Mouse (Mus musculus): Measurements from ENCODE around the gene Mrpl58. TPM values are rescaled to one million over a fixed set of nuclear protein-coding genes. Genes with fewer than 3 reads are reported as not detected.

Gene Mrpl58
- polyA plus RNA-seq (2014; fragmentation: Illumina TruSeq; extraction: RNeasy Lipid Tissue Mini Kit (QIAGEN cat#74804); ENCODE audit: low read depth, low replicate concordance) = 22.2 TPM

DNA sequence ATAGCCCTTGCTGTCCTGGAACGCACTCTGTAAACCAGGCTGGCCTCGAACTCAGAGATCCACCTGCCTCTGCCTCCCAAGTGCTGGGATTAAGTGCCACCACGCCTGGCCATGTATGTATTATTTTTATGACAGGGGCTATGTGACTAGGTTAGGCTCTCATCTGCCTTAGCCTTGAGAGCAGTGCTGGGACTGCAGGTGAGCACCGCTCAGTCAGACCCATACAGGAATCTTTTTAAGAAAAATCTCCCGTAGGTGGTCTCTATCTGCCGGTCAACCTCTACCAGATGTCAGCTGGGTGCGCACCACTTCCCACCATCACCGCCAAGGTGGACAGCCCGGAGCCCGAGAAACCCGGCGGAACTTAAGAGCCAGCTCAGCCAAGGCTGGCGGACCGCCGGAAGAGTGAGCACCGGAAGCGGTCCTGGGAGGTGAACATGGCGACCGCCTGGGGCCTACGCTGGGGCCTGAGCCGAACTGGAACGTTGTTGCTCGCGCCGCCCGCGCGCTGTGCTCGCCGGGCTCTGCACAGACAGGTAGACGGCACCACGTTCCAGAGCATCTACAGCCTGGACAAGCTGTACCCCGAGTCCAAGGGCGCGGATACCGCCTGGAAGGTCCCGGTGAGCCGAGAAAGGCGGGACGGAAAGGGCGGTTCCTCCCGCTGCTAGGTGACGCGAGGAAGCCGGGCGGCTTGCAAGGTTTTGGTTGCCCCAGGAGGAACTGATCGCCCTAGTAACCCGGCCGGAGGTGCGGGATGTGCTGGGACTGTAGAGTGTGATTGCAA, at the start of gene Mrpl58:
Gene Mrpl58 (plus strand): TSS at position 415 of the 787 bp plus-strand sequence.

DNA sequence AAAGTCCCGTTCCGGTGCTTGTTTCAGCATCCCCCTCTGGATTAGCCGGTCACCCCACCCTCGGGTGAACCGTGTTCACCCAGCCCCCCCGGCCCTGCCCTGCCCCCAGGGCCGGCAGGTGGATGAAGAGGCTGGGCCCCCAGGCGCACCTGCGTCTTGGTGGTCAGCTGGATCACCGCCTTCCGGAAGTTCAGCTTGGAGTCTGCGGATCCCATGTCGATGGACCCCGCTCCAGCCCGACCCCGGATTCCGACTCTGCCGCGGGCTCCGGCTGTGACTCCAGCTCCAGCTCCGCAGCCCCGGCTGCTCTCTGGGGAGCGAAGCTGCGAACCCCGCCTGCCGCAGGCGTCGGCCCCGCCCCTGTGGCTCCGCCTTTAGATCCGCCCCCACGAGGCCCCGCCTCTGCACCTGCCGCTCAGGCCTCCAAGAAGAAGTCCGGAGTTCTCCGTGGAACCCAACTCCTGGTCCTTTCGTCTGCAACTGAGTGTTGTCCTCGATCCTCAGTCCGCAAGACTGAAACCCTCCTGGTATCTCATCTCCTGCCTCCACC, 36.1 kb upstream of the Mrpl58 start, which contains the start of gene Hid1:
Gene Hid1 (minus strand): TSS at position 362 of the 550 bp plus-strand sequence.

GRCm38 (mm10) chr11:115381743-115382539, 21.6 kb upstream of the Mrpl58 start, which contains the start of gene Cdr2l:
TSS of gene Cdr2l (plus strand) at chr11:115381916.

DNA sequence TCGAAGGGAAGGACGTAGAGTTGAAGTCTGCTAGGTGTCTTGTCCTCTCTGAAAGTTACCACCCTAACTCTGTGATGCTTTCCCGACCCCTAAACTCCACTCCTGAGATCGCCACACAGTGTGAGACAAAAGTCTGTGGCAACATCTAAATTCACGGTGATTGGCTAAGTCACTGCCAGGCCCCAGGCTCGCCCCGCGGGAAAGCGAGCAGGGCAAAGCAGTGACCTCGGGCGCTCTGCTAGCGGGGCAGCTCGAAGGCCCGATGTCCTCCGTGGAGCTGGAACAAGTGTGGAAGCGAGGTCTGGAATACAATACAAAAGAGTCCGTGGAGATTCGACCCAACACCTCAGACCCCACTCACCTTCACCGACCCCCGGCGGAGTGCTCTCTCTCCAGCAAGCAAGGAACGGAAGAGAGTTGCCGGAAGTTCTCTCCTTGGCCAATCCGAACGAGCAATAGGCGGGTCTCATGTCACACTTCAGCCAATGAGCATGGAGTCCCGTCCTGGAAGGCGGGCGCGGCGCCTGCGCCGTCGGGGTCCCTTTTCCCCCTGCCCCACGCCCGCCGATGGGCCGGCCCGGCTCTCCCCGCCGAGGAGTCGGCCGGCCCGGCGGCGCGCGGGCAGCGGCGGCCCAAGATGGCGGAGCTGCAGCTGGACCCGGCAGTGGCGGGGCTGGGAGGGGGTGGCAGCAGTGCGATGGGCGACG, 16.1 kb downstream of the Mrpl58 start, which contains the start of the genes Atp5h and Kctd2:
Gene Atp5h (minus strand): TSS at position 432 of the 707 bp plus-strand sequence.
Gene Kctd2 (plus strand): TSS at position 598 of the 707 bp plus-strand sequence.

GRCm38 (mm10) chr11:115439906-115440595, 36.5 kb downstream of the Mrpl58 start, which contains the start of gene Trim80:
TSS of gene Trim80 (plus strand) at chr11:115440545.

Other genes starting within 250 kb of the Mrpl58 start
- 34.2 TPM for gene Slc9a3r1, start 240.4 kb upstream of the Mrpl58 start, polyA plus RNA-seq (2014; fragmentation: Illumina TruSeq; extraction: RNeasy Lipid Tissue Mini Kit (QIAGEN cat#74804); ENCODE audit: low read depth, low replicate concordance)
- gene Tmem104, start 216.3 kb upstream of the Mrpl58 start, polyA plus RNA-seq (2014; fragmentation: Illumina TruSeq; extraction: RNeasy Lipid Tissue Mini Kit (QIAGEN cat#74804); ENCODE audit: low read depth, low replicate concordance) = 0.37 TPM
- gene Nat9, start 215.9 kb upstream of the Mrpl58 start, polyA plus RNA-seq (2014; fragmentation: Illumina TruSeq; extraction: RNeasy Lipid Tissue Mini Kit (QIAGEN cat#74804); ENCODE audit: low read depth, low replicate concordance) = 5.9 TPM
- not detected for gene Grin2c, start 136.5 kb upstream of the Mrpl58 start, polyA plus RNA-seq (2014; fragmentation: Illumina TruSeq; extraction: RNeasy Lipid Tissue Mini Kit (QIAGEN cat#74804); ENCODE audit: low read depth, low replicate concordance)
- 3.3 TPM for gene Fdxr, start 126.7 kb upstream of the Mrpl58 start, polyA plus RNA-seq (2014; fragmentation: Illumina TruSeq; extraction: RNeasy Lipid Tissue Mini Kit (QIAGEN cat#74804); ENCODE audit: low read depth, low replicate concordance)
- 31.3 TPM for gene Fads6, start 106.1 kb upstream of the Mrpl58 start, polyA plus RNA-seq (2014; fragmentation: Illumina TruSeq; extraction: RNeasy Lipid Tissue Mini Kit (QIAGEN cat#74804); ENCODE audit: low read depth, low replicate concordance)
- not detected for gene Otop2, start 96.6 kb upstream of the Mrpl58 start, polyA plus RNA-seq (2014; fragmentation: Illumina TruSeq; extraction: RNeasy Lipid Tissue Mini Kit (QIAGEN cat#74804); ENCODE audit: low read depth, low replicate concordance)
- 0.11 TPM for gene Ush1g, start 81.7 kb upstream of the Mrpl58 start, polyA plus RNA-seq (2014; fragmentation: Illumina TruSeq; extraction: RNeasy Lipid Tissue Mini Kit (QIAGEN cat#74804); ENCODE audit: low read depth, low replicate concordance)
- not detected for gene Otop3, start 69.0 kb upstream of the Mrpl58 start, polyA plus RNA-seq (2014; fragmentation: Illumina TruSeq; extraction: RNeasy Lipid Tissue Mini Kit (QIAGEN cat#74804); ENCODE audit: low read depth, low replicate concordance)
- not detected for gene Hid1, start 36.0 kb upstream of the Mrpl58 start, polyA plus RNA-seq (2014; fragmentation: Illumina TruSeq; extraction: RNeasy Lipid Tissue Mini Kit (QIAGEN cat#74804); ENCODE audit: low read depth, low replicate concordance)
- 0.19 TPM for gene Cdr2l, start 21.8 kb upstream of the Mrpl58 start, polyA plus RNA-seq (2014; fragmentation: Illumina TruSeq; extraction: RNeasy Lipid Tissue Mini Kit (QIAGEN cat#74804); ENCODE audit: low read depth, low replicate concordance)
- gene Atp5h, start 16.2 kb downstream of the Mrpl58 start, polyA plus RNA-seq (2014; fragmentation: Illumina TruSeq; extraction: RNeasy Lipid Tissue Mini Kit (QIAGEN cat#74804); ENCODE audit: low read depth, low replicate concordance) = 552 TPM
- gene Kctd2, start 16.4 kb downstream of the Mrpl58 start, polyA plus RNA-seq (2014; fragmentation: Illumina TruSeq; extraction: RNeasy Lipid Tissue Mini Kit (QIAGEN cat#74804); ENCODE audit: low read depth, low replicate concordance) = 12.5 TPM
- gene Trim80, start 36.8 kb downstream of the Mrpl58 start, polyA plus RNA-seq (2014; fragmentation: Illumina TruSeq; extraction: RNeasy Lipid Tissue Mini Kit (QIAGEN cat#74804); ENCODE audit: low read depth, low replicate concordance) = not detected
- gene Slc16a5, start 58.7 kb downstream of the Mrpl58 start, polyA plus RNA-seq (2014; fragmentation: Illumina TruSeq; extraction: RNeasy Lipid Tissue Mini Kit (QIAGEN cat#74804); ENCODE audit: low read depth, low replicate concordance) = 11.9 TPM
- gene Armc7, start 71.9 kb downstream of the Mrpl58 start, polyA plus RNA-seq (2014; fragmentation: Illumina TruSeq; extraction: RNeasy Lipid Tissue Mini Kit (QIAGEN cat#74804); ENCODE audit: low read depth, low replicate concordance) = 0.66 TPM
- 1.8 TPM for gene Nt5c, start 88.1 kb downstream of the Mrpl58 start, polyA plus RNA-seq (2014; fragmentation: Illumina TruSeq; extraction: RNeasy Lipid Tissue Mini Kit (QIAGEN cat#74804); ENCODE audit: low read depth, low replicate concordance)
- gene Jpt1, start 110.6 kb downstream of the Mrpl58 start, polyA plus RNA-seq (2014; fragmentation: Illumina TruSeq; extraction: RNeasy Lipid Tissue Mini Kit (QIAGEN cat#74804); ENCODE audit: low read depth, low replicate concordance) = 4.8 TPM
- gene Sumo2, start 132.5 kb downstream of the Mrpl58 start, polyA plus RNA-seq (2014; fragmentation: Illumina TruSeq; extraction: RNeasy Lipid Tissue Mini Kit (QIAGEN cat#74804); ENCODE audit: low read depth, low replicate concordance) = 336 TPM
- gene Nup85, start 160.7 kb downstream of the Mrpl58 start, polyA plus RNA-seq (2014; fragmentation: Illumina TruSeq; extraction: RNeasy Lipid Tissue Mini Kit (QIAGEN cat#74804); ENCODE audit: low read depth, low replicate concordance) = 17.0 TPM
- gene Mrps7, start 200.2 kb downstream of the Mrpl58 start, polyA plus RNA-seq (2014; fragmentation: Illumina TruSeq; extraction: RNeasy Lipid Tissue Mini Kit (QIAGEN cat#74804); ENCODE audit: low read depth, low replicate concordance) = 9.8 TPM
- 1.4 TPM for gene Gga3, start 200.3 kb downstream of the Mrpl58 start, polyA plus RNA-seq (2014; fragmentation: Illumina TruSeq; extraction: RNeasy Lipid Tissue Mini Kit (QIAGEN cat#74804); ENCODE audit: low read depth, low replicate concordance)
- 20.9 TPM for gene Mif4gd, start 209.2 kb downstream of the Mrpl58 start, polyA plus RNA-seq (2014; fragmentation: Illumina TruSeq; extraction: RNeasy Lipid Tissue Mini Kit (QIAGEN cat#74804); ENCODE audit: low read depth, low replicate concordance)
- 3.5 TPM for gene Slc25a19, start 224.5 kb downstream of the Mrpl58 start, polyA plus RNA-seq (2014; fragmentation: Illumina TruSeq; extraction: RNeasy Lipid Tissue Mini Kit (QIAGEN cat#74804); ENCODE audit: low read depth, low replicate concordance)

All from liver, adult 10 weeks (tissue).